Mouse (Mus musculus): Measurements from ENCODE around the gene Morn1.
A peak's percentile ranks its signal among the peaks of the same experiment; 100 is the strongest.

Morn1 gene

GRCm38 (mm10) chr4:155139281-155140045, 53.1 kb downstream of the Morn1 start:
- no peak for DNase-seq (ENCODE audit: low spot score)

- no peak for DNase-seq (ENCODE audit: low spot score)
Measured at GRCm38 (mm10) chr4:155140150-155140549, 53.8 kb downstream of the Morn1 start.

- no peak for DNase-seq (ENCODE audit: low spot score)
Measured at GRCm38 (mm10) chr4:155140795-155141265, 54.5 kb downstream of the Morn1 start.

GRCm38 (mm10) chr4:155142836-155143235, 56.5 kb downstream of the Morn1 start:
- DNase-seq (ENCODE audit: low spot score), result no peak

- no peak for DNase-seq (ENCODE audit: low spot score)
Measured at GRCm38 (mm10) chr4:155143411-155143810, 57.0 kb downstream of the Morn1 start.

GRCm38 (mm10) chr4:155143871-155144502, 57.6 kb downstream of the Morn1 start:
- peak; percentile 38 for DNase-seq (ENCODE audit: low spot score)

GRCm38 (mm10) chr4:155144548-155145180, 58.3 kb downstream of the Morn1 start:
- no peak for DNase-seq (ENCODE audit: low spot score)

- no peak for DNase-seq (ENCODE audit: low spot score)
Measured at GRCm38 (mm10) chr4:155146107-155146823, 59.9 kb downstream of the Morn1 start.

GRCm38 (mm10) chr4:155148453-155148852, 62.1 kb downstream of the Morn1 start:
- DNase-seq (ENCODE audit: low spot score), result no peak

- DNase-seq (ENCODE audit: low spot score), result no peak
Measured at GRCm38 (mm10) chr4:155148910-155149698, 62.7 kb downstream of the Morn1 start.

GRCm38 (mm10) chr4:155149941-155150275, 63.5 kb downstream of the Morn1 start:
- DNase-seq (ENCODE audit: low spot score), result no peak

GRCm38 (mm10) chr4:155150276-155151113, 64.1 kb downstream of the Morn1 start:
- DNase-seq (ENCODE audit: low spot score), result peak; percentile 87

- no peak for DNase-seq (ENCODE audit: low spot score)
Measured at GRCm38 (mm10) chr4:155151221-155151788, 64.9 kb downstream of the Morn1 start.

GRCm38 (mm10) chr4:155151845-155152244, 65.5 kb downstream of the Morn1 start:
- no peak for DNase-seq (ENCODE audit: low spot score)

- no peak for DNase-seq (ENCODE audit: low spot score)
Measured at GRCm38 (mm10) chr4:155152476-155152875, 66.1 kb downstream of the Morn1 start.

GRCm38 (mm10) chr4:155153389-155154072, 67.2 kb downstream of the Morn1 start:
- no peak for DNase-seq (ENCODE audit: low spot score)

GRCm38 (mm10) chr4:155154986-155155385, 68.6 kb downstream of the Morn1 start:
- no peak for DNase-seq (ENCODE audit: low spot score)

- no peak for DNase-seq (ENCODE audit: low spot score)
Measured at GRCm38 (mm10) chr4:155156734-155157133, 70.4 kb downstream of the Morn1 start.

- DNase-seq (ENCODE audit: low spot score), result no peak
Measured at GRCm38 (mm10) chr4:155157871-155158542, 71.6 kb downstream of the Morn1 start.

All from yolk sac, embryonic 10.5 days (tissue).